Mouse (Mus musculus) adipocyte (in vitro differentiated cells): ENCODE data around the gene Cpxm1.

Experiments used
- DNase-seq: peaks from one replicate; pipeline ENCODE4 v3.0.0-alpha.2; 2016; ENCODE audit warnings: low spot score

Cpxm1 gene

GRCm38 (mm10) chr2:130397186-130397985 is at the start of gene Cpxm1:
Gene Cpxm1 (minus strand): TSS chr2:130397574.
- DNase-seq = no peak

- DNase-seq = no peak
Measured at GRCm38 (mm10) chr2:130442162-130442561, 44.8 kb upstream of the Cpxm1 start.

GRCm38 (mm10) chr2:130439840-130440480 is 42.6 kb upstream of the Cpxm1 start:
- DNase-seq = no peak

- DNase-seq = peak; percentile 77
Measured at GRCm38 (mm10) chr2:130438861-130439260, 41.5 kb upstream of the Cpxm1 start.

GRCm38 (mm10) chr2:130436769-130437168 is 39.4 kb upstream of the Cpxm1 start:
- DNase-seq = no peak

GRCm38 (mm10) chr2:130433152-130433551 is 35.8 kb upstream of the Cpxm1 start:
- peak; percentile 58 for DNase-seq

GRCm38 (mm10) chr2:130432157-130432556 is 34.8 kb upstream of the Cpxm1 start:
- no peak for DNase-seq

- no peak for DNase-seq
Measured at GRCm38 (mm10) chr2:130430484-130430883, 33.1 kb upstream of the Cpxm1 start.

GRCm38 (mm10) chr2:130429851-130430250 is 32.5 kb upstream of the Cpxm1 start:
- DNase-seq = no peak

GRCm38 (mm10) chr2:130425112-130425511 is 27.7 kb upstream of the Cpxm1 start:
- peak; percentile 75 for DNase-seq

- peak; percentile 92 for DNase-seq
Measured at GRCm38 (mm10) chr2:130424126-130424853, 26.9 kb upstream of the Cpxm1 start, which contains the start of the genes Vps16 and Pced1a. Gene Vps16 (plus strand): TSS chr2:130424339. Gene Pced1a (minus strand): TSS chr2:130424701.

GRCm38 (mm10) chr2:130423397-130424125 is 26.2 kb upstream of the Cpxm1 start:
- no peak for DNase-seq

- DNase-seq = no peak
Measured at GRCm38 (mm10) chr2:130421781-130422620, 24.6 kb upstream of the Cpxm1 start.

- no peak for DNase-seq
Measured at GRCm38 (mm10) chr2:130414094-130414856, 16.9 kb upstream of the Cpxm1 start.

- DNase-seq = no peak
Measured at GRCm38 (mm10) chr2:130412775-130413174, 15.4 kb upstream of the Cpxm1 start.

GRCm38 (mm10) chr2:130411558-130412495 is 14.5 kb upstream of the Cpxm1 start:
- DNase-seq = peak; percentile 85

- DNase-seq = no peak
Measured at GRCm38 (mm10) chr2:130408194-130408593, 10.8 kb upstream of the Cpxm1 start.

- DNase-seq = no peak
Measured at GRCm38 (mm10) chr2:130406178-130406577, 8.8 kb upstream of the Cpxm1 start, which contains the start of gene Tmem239. Gene Tmem239 (plus strand): TSS chr2:130406478.

GRCm38 (mm10) chr2:130404939-130405338 is 7.6 kb upstream of the Cpxm1 start, which contains the start of the genes Gm28372 and 1700020A23Rik:
Gene Gm28372 (plus strand): TSS chr2:130405239.
Gene 1700020A23Rik (plus strand): TSS chr2:130405259.
- no peak for DNase-seq
